Mouse (Mus musculus): Measurements from ENCODE around the gene Adam23. TPM values are rescaled to one million over a fixed set of nuclear protein-coding genes. Genes with fewer than 3 reads are reported as not detected.

Adam23 gene
- 100 to 1,000 TPM; 151 to 154 TPM for total RNA-seq (2021)

DNA sequence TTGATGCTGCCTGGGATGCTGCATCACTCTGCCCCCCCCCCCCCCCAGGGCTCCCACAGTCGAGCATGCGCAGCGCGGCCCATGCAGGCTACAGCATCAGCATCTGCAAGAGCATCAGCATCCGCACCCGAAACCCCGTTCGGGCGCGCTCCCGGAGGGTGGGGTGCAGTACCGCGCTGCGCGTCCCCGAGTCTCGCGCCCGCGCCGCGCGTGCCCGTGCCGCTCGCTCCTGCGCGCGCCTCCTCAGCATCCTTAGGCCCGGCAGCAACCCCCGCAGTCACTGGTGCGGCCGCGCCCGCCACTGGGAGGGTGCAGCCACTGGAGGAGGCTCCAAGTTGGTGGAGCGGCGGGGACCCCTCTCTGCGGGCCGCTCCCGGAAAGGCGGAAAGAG, at the start of gene Adam23:
Adam23 (plus strand) TSS at position 236 of the 391 bp plus-strand sequence.
- intact Hi-C loops (cut with DNase I) = loop anchor here (5.0 to 10.0 kb wide), 2 partner anchors 171 to 268 kb away; partner anchors contain the start of genes Eef1b2, Ndufs1 and Zdbf2
- peak; percentile 82 to 89 for DNase-seq (ENCODE audit: low spot score in 2 of 2)

DNA sequence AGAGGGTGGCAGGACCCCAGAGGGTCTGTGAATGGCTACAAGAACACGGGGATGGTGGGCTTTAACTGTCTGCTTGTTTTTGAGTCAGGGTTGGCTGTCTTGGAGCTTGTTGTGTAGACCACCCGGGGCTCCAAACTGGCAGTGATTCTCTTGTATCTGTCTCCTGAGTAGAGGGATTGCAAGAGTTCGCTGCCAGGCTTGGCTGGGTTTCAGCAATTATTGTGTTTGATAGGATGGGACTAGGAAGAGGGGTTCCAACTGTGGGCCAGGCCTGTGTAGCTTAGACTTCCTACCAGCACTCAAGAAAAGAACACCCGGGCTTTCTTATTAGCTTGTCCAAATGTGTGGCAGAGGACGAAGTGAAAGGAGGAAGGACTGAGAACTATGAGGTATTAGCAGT, 44.6 kb upstream of the Adam23 start:
- DNase-seq (ENCODE audit: low spot score in 2 of 2) = no peak
- intact Hi-C loops (cut with DNase I) = no loop called here

DNA sequence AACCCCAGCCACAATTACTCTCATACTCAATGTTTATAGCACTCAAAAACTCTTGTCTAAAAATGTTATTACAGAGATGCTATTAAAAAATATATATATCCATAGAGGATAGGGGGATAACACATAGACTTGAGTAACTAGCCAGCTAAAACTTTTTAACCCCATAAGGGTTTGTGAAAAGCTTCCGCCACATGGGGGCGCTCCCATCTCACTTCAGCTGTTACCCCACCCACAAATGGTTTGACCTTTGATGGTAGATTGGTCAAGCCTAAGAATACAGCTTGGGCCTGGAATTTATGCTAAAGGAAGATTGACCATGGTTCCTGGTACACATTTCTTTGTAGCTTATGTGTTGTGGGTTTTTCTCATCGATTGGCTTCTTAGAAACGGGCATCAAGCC, 42.1 kb upstream of the Adam23 start:
- intact Hi-C loops (cut with DNase I) = no loop called here
- DNase-seq (ENCODE audit: low spot score in 2 of 2) = no peak

DNA sequence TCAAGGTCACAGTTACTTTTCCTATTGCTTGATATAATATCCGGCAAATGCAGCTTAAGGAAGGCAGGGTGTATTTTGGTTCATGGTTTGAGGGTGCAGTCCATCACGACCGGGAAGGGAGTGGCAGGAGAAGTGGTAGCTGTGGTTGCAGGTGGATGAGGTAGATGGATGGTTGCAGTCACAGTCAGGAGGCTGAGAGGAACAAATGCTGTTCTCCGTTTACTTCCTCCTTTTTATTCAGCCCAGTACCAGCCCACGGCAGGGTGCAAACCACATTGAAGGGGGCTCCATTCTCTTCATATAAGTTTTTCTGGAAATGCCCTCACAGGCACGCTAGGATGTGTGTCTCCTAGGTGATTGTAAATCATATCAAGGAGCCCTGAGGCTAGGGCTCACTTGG, 37.3 kb upstream of the Adam23 start:
- DNase-seq (ENCODE audit: low spot score in 2 of 2) = no peak
- intact Hi-C loops (cut with DNase I) = no loop called here

DNA sequence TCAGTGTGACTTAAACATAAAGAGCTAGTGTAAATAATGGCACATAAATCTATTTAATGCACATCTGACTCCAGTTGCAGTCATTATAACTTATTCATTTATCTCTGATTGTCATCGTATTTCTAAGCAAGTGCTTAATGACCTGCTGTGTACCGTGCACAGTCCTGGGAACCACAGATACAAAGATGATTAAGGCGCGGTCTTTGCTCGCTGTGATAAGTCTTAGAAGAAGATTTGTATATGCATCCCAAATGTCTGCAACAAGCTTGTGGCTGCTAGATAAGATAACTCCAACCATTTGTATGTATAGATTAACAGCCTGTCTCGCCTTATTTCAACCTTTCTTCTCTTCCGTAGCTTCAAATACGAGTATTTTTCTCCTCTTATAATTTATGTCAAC, 27.2 kb upstream of the Adam23 start:
- intact Hi-C loops (cut with DNase I) = no loop called here
- no peak for DNase-seq (ENCODE audit: low spot score in 2 of 2)

- intact Hi-C loops (cut with DNase I) = no loop called here
- no peak for DNase-seq (ENCODE audit: low spot score in 2 of 2)
Observed at GRCm38 (mm10) chr1:63430668-63431067, 15.0 kb upstream of the Adam23 start.

- intact Hi-C loops (cut with DNase I) = no loop called here
- no peak for DNase-seq (ENCODE audit: low spot score in 2 of 2)
Observed at GRCm38 (mm10) chr1:63431166-63431565, 14.5 kb upstream of the Adam23 start.

GRCm38 (mm10) chr1:63431842-63432241, 13.8 kb upstream of the Adam23 start:
- intact Hi-C loops (cut with DNase I) = no loop called here
- no peak for DNase-seq (ENCODE audit: low spot score in 2 of 2)

DNA sequence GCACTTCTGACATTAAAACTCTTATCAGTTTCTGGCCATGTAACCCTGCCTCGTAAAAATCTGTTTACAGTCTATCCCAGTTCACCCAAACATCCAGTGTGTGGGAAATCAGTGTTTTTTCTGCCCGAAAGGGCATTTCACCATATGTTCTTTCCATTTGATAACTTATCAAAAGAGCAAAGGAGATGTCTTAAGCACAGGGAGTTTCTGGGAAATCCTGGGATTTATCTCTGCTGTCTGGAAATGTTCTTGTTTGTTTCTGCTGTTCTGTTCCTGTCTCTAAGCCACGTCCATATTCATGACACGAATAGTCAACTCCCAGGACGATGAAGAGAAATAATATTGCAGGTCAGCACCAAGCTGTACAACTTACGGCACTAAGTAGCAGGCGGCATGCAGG, 11.6 kb upstream of the Adam23 start:
- no peak for DNase-seq (ENCODE audit: low spot score in 2 of 2)
- intact Hi-C loops (cut with DNase I) = no loop called here

- intact Hi-C loops (cut with DNase I) = no loop called here
- no peak for DNase-seq (ENCODE audit: low spot score in 2 of 2)
Observed at GRCm38 (mm10) chr1:63437529-63437928, 8.2 kb upstream of the Adam23 start.

GRCm38 (mm10) chr1:63442186-63442585, 3.5 kb upstream of the Adam23 start:
- intact Hi-C loops (cut with DNase I) = loop anchor here (10.0 kb wide), 1 partner anchor 167 kb away; the partner anchor contains the start of gene Zdbf2
- DNase-seq (ENCODE audit: low spot score in 2 of 2) = no peak

DNA sequence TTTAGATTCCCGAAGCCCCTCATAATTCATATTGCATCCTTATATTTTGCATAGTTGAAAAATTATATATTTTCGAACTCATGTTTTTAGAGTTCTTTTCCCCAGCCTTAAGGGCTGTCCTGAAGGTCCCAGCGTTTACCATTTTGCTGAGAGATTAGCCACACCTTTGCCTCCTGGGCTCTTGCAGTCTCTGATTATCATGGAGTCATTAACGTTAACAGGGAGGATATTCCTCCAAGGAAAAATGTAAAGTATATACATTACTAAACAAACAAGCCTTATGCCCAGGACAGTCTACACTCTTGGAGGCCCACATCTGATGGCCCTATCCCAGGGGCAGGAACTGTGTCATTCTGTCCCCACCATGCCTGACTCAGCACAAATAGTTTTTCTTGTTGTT, 3.1 kb upstream of the Adam23 start:
- DNase-seq (ENCODE audit: low spot score in 2 of 2) = no peak
- intact Hi-C loops (cut with DNase I) = loop anchor here (10.0 kb wide), 1 partner anchor 168 kb away; the partner anchor contains the start of gene Zdbf2

- intact Hi-C loops (cut with DNase I) = loop anchor here (5.0 to 10.0 kb wide), 2 partner anchors 170 to 268 kb away; partner anchors contain the start of genes Eef1b2, Ndufs1 and Zdbf2
- DNase-seq (ENCODE audit: low spot score in 2 of 2) = peak; percentile 64 to 68
Observed at GRCm38 (mm10) chr1:63445149-63445609, 512 bp upstream of the Adam23 start.

- peak; percentile 52 to 53 for DNase-seq (ENCODE audit: low spot score in 2 of 2)
- intact Hi-C loops (cut with DNase I) = loop anchor here (5.0 to 10.0 kb wide), 2 partner anchors 171 to 269 kb away; partner anchors contain the start of genes Eef1b2, Ndufs1 and Zdbf2
Observed at GRCm38 (mm10) chr1:63446047-63446704, 485 bp downstream of the Adam23 start.

DNA sequence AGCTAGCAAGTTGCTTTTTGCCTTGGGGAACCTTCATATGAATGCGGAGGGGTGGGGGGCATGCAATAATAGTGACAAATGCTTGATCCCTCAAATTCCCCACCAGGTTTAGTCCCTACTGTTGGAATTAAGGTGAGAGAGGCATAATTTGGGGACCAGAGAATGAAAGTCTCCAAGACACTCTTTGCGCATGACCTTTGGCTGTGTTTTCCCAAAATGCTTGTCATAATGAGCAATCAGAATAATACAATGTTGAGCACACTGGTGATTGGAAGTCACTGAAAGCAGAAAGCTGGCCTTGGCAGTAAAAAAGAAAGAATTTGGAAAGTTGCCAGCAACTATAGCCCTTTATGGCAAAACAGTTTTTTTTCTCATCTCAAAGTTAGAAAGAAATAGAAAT, 1.0 kb downstream of the Adam23 start:
- intact Hi-C loops (cut with DNase I) = loop anchor here (5.0 to 10.0 kb wide), 2 partner anchors 172 to 269 kb away; partner anchors contain the start of genes Eef1b2, Ndufs1 and Zdbf2
- no peak for DNase-seq (ENCODE audit: low spot score in 2 of 2)

DNA sequence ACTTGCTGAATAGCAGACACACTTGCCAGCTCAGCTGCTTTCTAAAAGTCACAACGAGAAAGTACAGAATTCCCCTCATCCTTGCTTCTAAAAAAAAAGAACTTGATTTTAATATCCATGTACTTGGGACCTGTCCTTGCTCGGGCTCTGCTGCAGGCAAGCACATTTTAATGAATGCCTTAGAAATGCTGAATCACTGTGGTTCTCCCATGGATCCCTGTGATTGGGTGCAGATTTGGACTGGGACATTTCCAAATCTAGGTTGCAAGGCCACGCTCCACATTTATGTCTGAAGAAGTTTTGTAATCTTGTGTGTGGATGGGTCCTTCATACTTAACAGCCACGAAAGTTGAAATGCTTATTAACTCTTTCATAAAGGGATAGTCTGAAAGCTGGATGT, 4.4 kb downstream of the Adam23 start:
- DNase-seq (ENCODE audit: low spot score in 2 of 2) = no peak
- intact Hi-C loops (cut with DNase I) = no loop called here

DNA sequence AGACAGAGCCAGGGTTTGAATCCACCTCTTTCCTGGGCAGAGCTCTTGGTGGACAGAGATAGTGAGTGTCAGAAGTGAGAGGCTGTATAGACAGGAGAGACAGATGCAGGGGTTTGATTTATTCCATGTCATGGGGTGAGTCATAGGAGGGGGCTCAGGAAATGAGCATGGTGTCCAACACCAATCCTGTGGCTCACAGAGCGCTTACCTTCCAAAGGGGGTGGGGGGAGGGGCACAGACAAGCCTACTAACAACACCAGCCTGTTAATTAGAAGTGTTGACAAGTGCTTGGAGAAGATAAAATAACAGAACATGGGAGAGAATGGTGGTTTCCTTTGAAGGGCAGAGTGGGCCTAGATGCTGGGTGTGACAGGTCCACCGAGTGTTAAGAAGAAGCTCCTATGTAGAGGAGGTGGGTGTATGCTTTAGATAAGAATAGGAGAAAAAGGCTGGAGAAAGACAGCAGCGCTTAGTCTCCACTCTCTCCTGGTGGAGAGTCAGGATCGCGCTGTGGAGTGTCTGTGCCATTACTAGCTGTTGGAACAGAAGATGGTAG, 7.7 kb downstream of the Adam23 start:
- intact Hi-C loops (cut with DNase I) = no loop called here
- no peak for DNase-seq (ENCODE audit: low spot score in 2 of 2)

- intact Hi-C loops (cut with DNase I) = no loop called here
- peak in 1 of 2 experiments; percentile 12 for DNase-seq (ENCODE audit: low spot score in 2 of 2)
Observed at GRCm38 (mm10) chr1:63457801-63458519, 12.3 kb downstream of the Adam23 start.

- intact Hi-C loops (cut with DNase I) = no loop called here
- no peak for DNase-seq (ENCODE audit: low spot score in 2 of 2)
Observed at GRCm38 (mm10) chr1:63459151-63459550, 13.5 kb downstream of the Adam23 start.

DNA sequence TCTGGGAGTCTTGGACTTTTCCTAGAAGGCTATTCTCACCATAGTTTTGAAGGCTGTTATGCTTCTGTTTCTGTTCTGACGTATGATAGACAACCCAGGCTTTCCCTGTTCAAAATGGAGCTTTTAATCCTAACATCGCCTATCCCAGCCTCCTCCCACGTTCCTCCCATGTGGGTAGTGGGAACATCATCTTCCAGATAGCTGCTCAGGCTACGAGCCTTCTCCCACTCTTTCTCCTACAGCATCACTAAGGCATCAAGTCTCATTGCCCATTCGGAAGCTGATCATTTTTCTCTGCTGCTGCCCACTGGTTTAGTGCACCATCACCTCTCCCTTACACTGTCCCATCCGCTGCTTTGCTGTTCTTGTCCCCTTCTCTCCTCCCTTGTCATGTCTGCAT, 14.2 kb downstream of the Adam23 start:
- DNase-seq (ENCODE audit: low spot score in 2 of 2) = peak; percentile 28 to 40
- intact Hi-C loops (cut with DNase I) = no loop called here
